Mouse (Mus musculus) intestine, postnatal 0 days (tissue): Measurements from ENCODE around the gene Arf5. TPM values are rescaled to one million over a fixed set of nuclear protein-coding genes. Genes with fewer than 3 reads are reported as not detected.
A peak's percentile ranks its signal among the peaks of the same experiment; 100 is the strongest.

ENCODE experiments used
- ATAC-seq: fragments of 200-750 bp; cut with Nextera tagmentation; 2 replicates; pipeline ENCODE4 v1.8.0; 2017; ENCODE audit warnings: mild to moderate bottlenecking, moderate TSS enrichment, moderate library complexity
- H3K27ac ChIP-seq: fragments of 300-500 bp; sonication (generic); 2 replicates; pipeline ENCODE4 v1.5.1; 2014; ENCODE audit warnings: mild to moderate bottlenecking, low read depth, low read length, moderate library complexity
- H3K27me3 ChIP-seq: fragments of 300-500 bp; sonication (generic); replicated peaks from 2 replicates; pipeline ENCODE4 v1.6.1; 2014; ENCODE audit warnings: low read length, mixed read lengths; ENCODE audit not compliant: control insufficient read depth, insufficient read depth
- H3K36me3 ChIP-seq: fragments of 300-500 bp; sonication (generic); 2 replicates; pipeline ENCODE4 v1.6.1; 2014; ENCODE audit warnings: mild to moderate bottlenecking, moderate library complexity; ENCODE audit not compliant: control insufficient read depth, insufficient read depth
- H3K4me1 ChIP-seq: fragments of 300-500 bp; sonication (generic); replicated peaks from 2 replicates; pipeline ENCODE4 v1.6.1; 2014; ENCODE audit warnings: antibody characterized with exemption, low read length, mixed read lengths; ENCODE audit not compliant: control insufficient read depth, insufficient read depth
- H3K4me2 ChIP-seq: fragments of 300-500 bp; sonication (generic); replicated peaks from 2 replicates; pipeline ENCODE4 v1.6.1; 2014; ENCODE audit warnings: low read depth, mild to moderate bottlenecking, moderate library complexity
- H3K4me3 ChIP-seq: fragments of 300-500 bp; sonication (generic); 2 replicates; pipeline ENCODE4 v1.5.1; 2014; ENCODE audit warnings: low read depth, low read length
- H3K9ac ChIP-seq: fragments of 300-500 bp; sonication (generic); 2 replicates; pipeline ENCODE4 v1.6.1; 2014; ENCODE audit warnings: mild to moderate bottlenecking, low read depth, low read length
- H3K9me3 ChIP-seq: fragments of 300-500 bp; sonication (generic); 2 replicates; pipeline ENCODE4 v1.6.1; 2016; ENCODE audit warnings: mixed run types; ENCODE audit not compliant: control insufficient read depth
- CTCF ChIP-seq: sonication (generic); IDR thresholded peaks from 2 replicates; pipeline ENCODE4 v1.5.1; 2016; ENCODE audit warnings: low read depth, mild to moderate bottlenecking, control low read depth, antibody characterized with exemption, moderate library complexity
- WGBS: fragments of 180-500 bp; shearing (Covaris S2); extraction: QIAGEN DNeasy Blood & Tissue Kit; methylation state at CpG from one replicate; pipeline ENCODE4 v1.1.7; 2014; 5-methylcytosine and 5-hydroxymethylcytosine counted together
- polyA plus RNA-seq: library from polyadenylated mRNA; unstranded; fragments of >200 nt; fragmentation: Nextera tagmentation; extraction: Ambion mirVana; gene quantifications from 2 replicates; pipeline ENCODE4 v1.2.1, GENCODE M21; 2015

Arf5 gene
- polyA plus RNA-seq = 289 and 307 TPM in 2 replicates

DNA sequence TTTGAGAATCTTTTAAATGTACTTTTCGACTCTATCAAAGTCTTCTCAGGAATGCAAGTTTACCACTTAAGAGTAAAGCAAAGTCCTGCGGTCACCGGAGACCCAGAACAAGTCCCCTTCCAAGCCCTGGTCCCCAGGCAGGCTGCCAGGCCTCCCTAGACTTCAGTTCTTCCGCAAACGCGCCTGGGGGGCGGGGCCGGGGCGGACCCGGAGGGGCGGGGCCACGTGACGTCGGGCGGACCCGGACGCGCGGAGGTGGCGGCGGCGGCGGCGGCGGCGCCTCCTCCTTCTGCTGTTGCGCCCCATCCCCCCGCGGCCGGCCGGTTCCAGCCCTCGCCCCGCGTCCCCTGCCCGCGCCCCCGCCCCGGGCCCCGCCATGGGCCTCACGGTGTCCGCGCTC is at the start of gene Arf5:
Arf5 (plus strand) TSS at position 248 of the 400 bp plus-strand sequence.
- peak; percentile 60 for ATAC-seq
- Histone ChIP-seq H3K27me3 (no peaks in the 10 kb centered on the region), H3K27ac (peak within 1 kb of the TSS; percentile 84), H3K4me3 (peak within 1 kb of the TSS; percentile 98), H3K9me3 (no peaks in the 10 kb centered on the region), H3K4me1 (0 out of 2 replicates have a peak, but pooled peaks cover 7% of the 10 kb centered on the region), H3K9ac (peak within 1 kb of the TSS; percentile 96), H3K4me2 (peak within 1 kb of the TSS; percentile 70), H3K36me3 (peaks cover 23% of the 10 kb centered on the region)
- 0% methylated on average over 42 of the region's 42 CpGs for WGBS
- TF ChIP-seq CTCF = no peak

DNA sequence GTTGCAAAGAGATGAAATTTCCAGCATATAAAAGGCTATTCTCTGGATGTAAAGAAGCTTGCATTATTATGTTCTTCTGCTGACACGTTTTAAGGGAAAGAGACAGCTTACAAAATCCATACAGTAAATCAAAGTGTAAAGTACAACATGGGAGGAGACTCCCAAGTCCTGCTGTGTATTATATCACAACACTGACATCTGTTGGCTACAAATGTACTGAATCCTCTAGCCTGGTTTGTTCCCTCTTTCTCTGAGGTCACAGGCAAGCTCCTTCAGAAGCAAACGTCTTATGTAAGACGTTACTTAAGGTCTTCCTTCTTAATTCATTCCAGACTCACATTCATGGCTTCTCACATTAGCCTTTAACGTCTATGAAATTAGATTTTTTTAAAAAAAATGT is 41.4 kb upstream of the Arf5 start:
- Histone ChIP-seq H3K27me3 (no peaks in the 10 kb centered on the region), H3K4me3 (no peak overlapping the region), H3K4me2 (no peak overlapping the region), H3K36me3 (no peaks in the 10 kb centered on the region), H3K4me1 (no peaks in the 10 kb centered on the region), H3K9ac (no peak overlapping the region), H3K27ac (no peak overlapping the region), H3K9me3 (no peaks in the 10 kb centered on the region)
- TF ChIP-seq CTCF = peak; percentile 55
- whole genome bisulfite sequencing = 40% methylated on average over 4 of the region's 4 CpGs
- ATAC-seq = no peak

DNA sequence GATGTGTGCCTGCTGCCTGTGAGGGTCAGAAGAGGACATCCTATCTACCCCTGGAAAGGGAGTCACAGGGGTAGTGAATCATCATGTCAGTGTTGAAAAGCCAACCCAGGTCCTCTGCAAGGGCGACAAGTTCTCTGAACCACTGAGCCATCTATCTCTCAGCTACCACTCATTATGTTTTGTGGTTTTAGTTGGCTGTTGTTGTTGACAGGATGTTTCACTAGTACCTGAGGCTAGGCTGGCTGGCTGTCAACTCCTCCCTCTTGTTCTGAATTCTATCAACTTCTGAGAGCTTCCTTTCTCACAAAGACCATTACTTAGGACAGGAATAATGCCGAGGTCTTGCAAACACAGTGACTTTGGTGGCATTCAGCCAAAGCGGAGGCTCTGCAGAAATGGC is 38.2 kb upstream of the Arf5 start:
- Histone ChIP-seq H3K9me3 (no peaks in the 10 kb centered on the region), H3K27ac (no peak overlapping the region), H3K4me2 (no peak overlapping the region), H3K4me3 (no peak overlapping the region), H3K9ac (no peak overlapping the region), H3K4me1 (no peaks in the 10 kb centered on the region), H3K36me3 (no peaks in the 10 kb centered on the region), H3K27me3 (no peaks in the 10 kb centered on the region)
- ATAC-seq = no peak
- 74% methylated on average over 3 of the region's 3 CpGs for WGBS
- no peak for TF ChIP-seq CTCF

DNA sequence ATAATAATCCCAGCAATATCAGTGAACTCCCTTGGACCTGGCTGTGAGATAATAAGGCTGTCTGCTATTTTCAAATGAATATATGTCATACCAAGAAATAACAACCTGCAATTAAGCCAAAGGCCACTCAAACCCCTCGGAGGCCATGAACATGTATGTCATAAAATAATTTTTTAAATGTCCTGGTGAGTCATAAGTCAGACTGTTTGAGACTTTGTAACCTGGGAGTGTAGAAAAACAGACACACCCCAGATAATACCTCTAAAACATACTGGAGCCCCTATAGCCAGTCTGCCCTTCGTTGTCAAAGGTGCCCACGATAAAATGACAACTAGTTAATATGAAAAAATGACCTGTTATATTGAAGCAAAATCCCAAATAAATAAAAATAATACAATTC is 34.3 kb upstream of the Arf5 start:
- peak; percentile 94 for ATAC-seq
- Histone ChIP-seq H3K27me3 (0 out of 2 replicates have a peak, but pooled peaks cover 2% of the 10 kb centered on the region), H3K36me3 (no peaks in the 10 kb centered on the region), H3K4me2 (no peak overlapping the region), H3K27ac (no peak overlapping the region), H3K9me3 (no peaks in the 10 kb centered on the region), H3K4me3 (no peak overlapping the region), H3K4me1 (no peaks in the 10 kb centered on the region), H3K9ac (no peak overlapping the region)
- TF ChIP-seq CTCF = no peak
- WGBS = 37% methylated on average over 3 of the region's 3 CpGs

DNA sequence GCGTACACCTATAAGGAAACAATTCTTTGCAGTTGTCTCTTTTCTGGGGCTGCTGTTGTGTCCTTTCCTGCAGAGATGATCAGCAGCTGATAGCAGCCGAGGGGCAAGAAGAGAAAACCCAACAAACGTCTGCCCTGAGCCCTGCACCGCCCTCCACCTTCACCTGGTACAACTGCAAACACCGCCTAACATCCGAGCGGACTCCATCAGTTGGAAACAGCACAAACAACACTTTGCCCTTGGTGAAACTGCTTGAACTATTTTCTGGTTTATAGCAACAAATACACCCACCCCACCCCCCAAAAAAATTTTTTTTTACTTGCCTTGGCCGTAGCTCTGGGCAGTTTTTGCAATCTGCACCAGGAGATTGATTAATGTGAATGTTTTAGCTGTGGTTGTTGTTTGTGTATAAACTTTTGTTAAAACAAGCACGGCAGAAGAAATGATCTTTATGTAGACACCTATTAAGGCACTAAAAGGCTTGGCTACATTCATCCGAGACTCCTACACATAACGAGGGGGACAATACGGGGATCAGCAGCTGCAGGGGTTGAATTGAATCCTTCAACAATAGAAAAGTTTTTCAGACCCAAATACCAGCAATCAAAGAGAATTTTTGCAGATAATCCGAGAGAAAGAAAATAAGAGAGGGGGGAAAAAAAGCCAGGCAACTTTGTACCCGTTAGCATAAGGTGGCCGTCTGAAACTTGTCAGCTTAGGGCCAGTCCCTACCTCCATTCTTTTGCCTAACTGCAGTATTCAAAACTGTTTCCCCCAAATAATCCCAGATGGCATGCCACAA is 27.1 kb upstream of the Arf5 start:
- no peaks in the 10 kb centered on the region for H3K4me1 ChIP-seq
- TF ChIP-seq CTCF = no peak
- 45% methylated on average over 15 of the region's 15 CpGs for WGBS
- peak overlapping the region; percentile 43 for H3K4me3 ChIP-seq
- H3K36me3 ChIP-seq = no peaks in the 10 kb centered on the region
- no peaks in the 10 kb centered on the region for H3K9me3 ChIP-seq
- no peak overlapping the region; the same call in 1 of the 2 replicates for H3K4me2 ChIP-seq
- no peak overlapping the region for H3K27ac ChIP-seq
- ATAC-seq = no peak
- H3K27me3 ChIP-seq = peaks cover 29% of the 10 kb centered on the region
- H3K9ac ChIP-seq = no peak overlapping the region

DNA sequence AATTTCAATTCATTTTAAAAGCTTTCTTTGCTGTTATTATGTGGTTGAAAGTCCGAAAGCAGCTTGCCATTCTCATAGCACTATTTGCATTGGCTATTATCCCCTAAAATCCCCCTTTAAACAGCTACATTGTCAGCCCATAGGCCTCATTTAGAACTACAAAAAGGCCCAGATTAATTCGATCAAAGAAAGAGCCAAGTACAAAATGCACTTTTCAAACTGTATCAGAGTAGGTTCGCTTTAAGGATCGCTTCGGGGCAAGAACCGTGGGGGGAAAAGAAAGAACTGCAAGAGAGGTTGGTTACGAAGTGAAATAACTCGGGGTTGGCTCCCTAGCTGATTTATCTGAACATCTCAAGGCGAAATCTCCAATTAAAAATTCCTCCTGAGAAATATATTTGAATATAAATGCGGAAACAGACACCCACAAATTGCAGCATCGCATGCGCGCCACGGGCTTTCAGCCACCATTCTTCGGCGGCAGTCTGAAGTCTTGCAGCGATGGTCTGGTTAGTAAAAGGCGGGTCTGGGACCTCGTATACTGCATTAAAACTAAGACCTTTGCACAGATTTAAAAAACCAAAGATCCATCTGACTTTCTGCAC is 26.4 kb upstream of the Arf5 start:
- peak overlapping the region; percentile 77 for H3K4me2 ChIP-seq
- no peaks in the 10 kb centered on the region for H3K36me3 ChIP-seq
- H3K27me3 ChIP-seq = peaks cover 29% of the 10 kb centered on the region
- H3K9me3 ChIP-seq = no peaks in the 10 kb centered on the region
- no peak for TF ChIP-seq CTCF
- H3K9ac ChIP-seq = no peak overlapping the region
- H3K4me3 ChIP-seq = peak overlapping the region; percentile 43
- ATAC-seq = no peak
- H3K27ac ChIP-seq = no peak overlapping the region
- WGBS = 6% methylated on average over 19 of the region's 19 CpGs
- H3K4me1 ChIP-seq = no peaks in the 10 kb centered on the region
